ENCODE assay signal across 9 mouse cellular contexts in genomic region chr9:62491104-62491503, GRCm38 (mm10). TPM values are rescaled to one million over a fixed set of nuclear protein-coding genes. Genes with fewer than 3 reads are reported as not detected.
DNase-seq lines count a peak whose midpoint lies in the region; ATAC-seq and TF ChIP-seq lines count a peak whose summit lies in the region.
"Had no signal": no experiment of that assay in that cellular context is flagged by ENCODE, and none has a peak within 500 bp of the region (broad histone marks: within the 10 kb centered on the region; RNA-seq: fewer than 3 reads in every experiment).

No protein-coding gene starts in this region.

- ATAC-seq in hindbrain, postnatal 0 days = no peak
- no peak for ATAC-seq in hindbrain, embryonic 12.5 days (ENCODE audit: low FRiP score)
- peak; percentile 63; the same call in 1 of the 2 replicates for ATAC-seq in heart, embryonic 12.5 days (ENCODE audit: insufficient number of reproducible peaks, low FRiP score)
- ATAC-seq in liver, embryonic 15.5 days (ENCODE audit: insufficient read depth) = peak; percentile 49; the same call in 1 of the 2 replicates

- peaks cover 3% of the 10 kb centered on the region; the same call in 1 of the 2 replicates for H3K36me3 ChIP-seq in hindbrain, postnatal 0 days (ENCODE audit: insufficient read depth, low read length)
- peaks cover 4% of the 10 kb centered on the region for H3K36me3 ChIP-seq in hindbrain, embryonic 12.5 days
- no peaks in the 10 kb centered on the region for H3K36me3 ChIP-seq in heart, embryonic 12.5 days
- H3K36me3 ChIP-seq in liver, embryonic 15.5 days (replicated peaks) = no peaks in the 10 kb centered on the region

- H3K27me3 ChIP-seq in hindbrain, postnatal 0 days (ENCODE audit: insufficient read depth, low read length) = no peaks in the 10 kb centered on the region
- H3K27me3 ChIP-seq in hindbrain, embryonic 12.5 days = no peaks in the 10 kb centered on the region
- H3K27me3 ChIP-seq in heart, embryonic 12.5 days (replicated peaks) = no peaks in the 10 kb centered on the region
- H3K27me3 ChIP-seq in liver, embryonic 15.5 days = no peaks in the 10 kb centered on the region

- H3K9me3 ChIP-seq in hindbrain, postnatal 0 days (ENCODE audit: low read length) = no peaks in the 10 kb centered on the region
- H3K9me3 ChIP-seq in hindbrain, embryonic 12.5 days (replicated peaks) = no peaks in the 10 kb centered on the region
- no peaks in the 10 kb centered on the region for H3K9me3 ChIP-seq in heart, embryonic 12.5 days (replicated peaks)
- H3K9me3 ChIP-seq in liver, embryonic 15.5 days (replicated peaks) = no peaks in the 10 kb centered on the region

- H3K4me3 ChIP-seq in hindbrain, postnatal 0 days (ENCODE audit: low read length) = no peak overlapping the region
- H3K4me3 ChIP-seq in hindbrain, embryonic 12.5 days = no peak overlapping the region
- no peak overlapping the region for H3K4me3 ChIP-seq in heart, embryonic 12.5 days
- no peak overlapping the region for H3K4me3 ChIP-seq in liver, embryonic 15.5 days (replicated peaks)

- no peak overlapping the region for H3K4me2 ChIP-seq in hindbrain, postnatal 0 days (ENCODE audit: low read depth, low read length)
- H3K4me2 ChIP-seq in hindbrain, embryonic 12.5 days (replicated peaks) = no peak overlapping the region
- H3K4me2 ChIP-seq in heart, embryonic 12.5 days = no peak overlapping the region
- H3K4me2 ChIP-seq in liver, embryonic 15.5 days = no peak overlapping the region

- DNase-seq in hindbrain, postnatal 0 days (ENCODE audit: low spot score) = no peak
- peak; percentile 49 for DNase-seq in adrenal gland, postnatal 10 days
- DNase-seq in layer of hippocampus, postnatal 14 days (ENCODE audit: low spot score in 2 of 2) = no peak
- DNase-seq in thymus, adult 18-20 months = no peak
- no peak for DNase-seq in urinary bladder, postnatal 14 days (ENCODE audit: low spot score)

- peak; percentile 24; the same call in 1 of the 2 replicates for TF ChIP-seq CTCF in hindbrain, postnatal 0 days (IDR thresholded peaks at IDR 0.05; ENCODE audit: low read depth)

- WGBS in hindbrain, postnatal 0 days = 80% methylated on average over 3 of the region's 3 CpGs
- WGBS in hindbrain, embryonic 12.5 days = 65% methylated on average over 3 of the region's 3 CpGs
- WGBS in heart, embryonic 12.5 days = 34% methylated on average over 3 of the region's 3 CpGs
- WGBS in liver, embryonic 15.5 days (ENCODE audit: insufficient replicate concordance) = 32% methylated on average over 3 of the region's 3 CpGs

- H3K4me1 ChIP-seq in hindbrain, postnatal 0 days (ENCODE audit: insufficient read depth, low read length) = peaks cover 15% of the 10 kb centered on the region
- peaks cover 11% of the 10 kb centered on the region for H3K4me1 ChIP-seq in hindbrain, embryonic 12.5 days
- H3K4me1 ChIP-seq in heart, embryonic 12.5 days (replicated peaks) = peaks cover 13% of the 10 kb centered on the region
- H3K4me1 ChIP-seq in liver, embryonic 15.5 days (replicated peaks) = peaks cover 7% of the 10 kb centered on the region

- H3K9ac ChIP-seq in hindbrain, postnatal 0 days (replicated peaks; ENCODE audit: low read length) = no peak overlapping the region
- H3K9ac ChIP-seq in hindbrain, embryonic 12.5 days = no peak overlapping the region
- H3K9ac ChIP-seq in heart, embryonic 12.5 days = no peak overlapping the region
- no peak overlapping the region for H3K9ac ChIP-seq in liver, embryonic 15.5 days

- peak overlapping the region; percentile 11; the same call in 1 of the 2 replicates for H3K27ac ChIP-seq in hindbrain, postnatal 0 days
- no peak overlapping the region for H3K27ac ChIP-seq in hindbrain, embryonic 12.5 days
- H3K27ac ChIP-seq in heart, embryonic 12.5 days (ENCODE audit: poor library complexity, severe bottlenecking) = 0 out of 2 replicates have a peak overlapping the region, but pooled peaks have one; percentile 3
- no peak overlapping the region for H3K27ac ChIP-seq in liver, embryonic 15.5 days (replicated peaks)

RNA-seq across cellular contexts. Expression of gene Coro2b, which starts 45.7 kb away (rescaled TPM):
- 42.6 and 47.2 TPM in 2 replicates for total RNA-seq in hindbrain, postnatal 0 days (2014; rRNA removed)
- 24.7 and 25.0 TPM in 2 replicates for polyA plus RNA-seq in hindbrain, postnatal 0 days (2015; fragmentation: Nextera tagmentation; extraction: Ambion mirVana)
- 34.2 and 36.9 TPM in 2 replicates for polyA plus RNA-seq in hindbrain, embryonic 12.5 days (2016; fragmentation: Nextera tagmentation; extraction: Ambion mirVana)
- 10 to 100 TPM; 18.1 to 22.3 TPM for total RNA-seq in adrenal gland, postnatal 10 days (2021)
- 5.8 and 6.0 TPM in 2 replicates for polyA plus RNA-seq in heart, embryonic 12.5 days (2016; fragmentation: Nextera tagmentation; extraction: Ambion mirVana)
- polyA plus RNA-seq in liver, embryonic 15.5 days (2015; fragmentation: Nextera tagmentation; extraction: Ambion mirVana) = 1.2 and 1.3 TPM in 2 replicates
- total RNA-seq in layer of hippocampus, postnatal 14 days (2021) = 100 to 1,000 TPM; 188 to 193 TPM
- total RNA-seq: neutrophil, adult 5-6 weeks had no signal

Comparison
In these comparisons a context has a peak if more than half of its experiments do, and no peak if none do; other contexts are left out.
1. H3K27ac ChIP-seq: peak in hindbrain, postnatal 0 days (single experiment) and heart, embryonic 12.5 days (single experiment); none in hindbrain, embryonic 12.5 days (single experiment) and liver, embryonic 15.5 days (single experiment).
2. ATAC-seq: peak in heart, embryonic 12.5 days (single experiment) and liver, embryonic 15.5 days (single experiment); none in hindbrain, postnatal 0 days (single experiment) and hindbrain, embryonic 12.5 days (single experiment).